Mouse (Mus musculus) hindbrain, postnatal 0 days (tissue): ENCODE results near the gene Pklr. TPM values are rescaled to one million over a fixed set of nuclear protein-coding genes. Genes with fewer than 3 reads are reported as not detected.

Experiments
- ATAC-seq: fragments of 200-750 bp; cut with Nextera tagmentation; 2 replicates; pipeline ENCODE4 v1.8.0; 2017; ENCODE audit warnings: mild to moderate bottlenecking, moderate TSS enrichment, moderate library complexity
- DNase-seq: peaks from one replicate; pipeline ENCODE4 v3.0.0-alpha.2; 2015; ENCODE audit warnings: low spot score
- H3K27ac ChIP-seq: fragments of 300-500 bp; sonication (generic); 2 replicates; pipeline ENCODE4 v1.5.1; 2014; ENCODE audit warnings: mild to moderate bottlenecking
- H3K27me3 ChIP-seq: fragments of 300-500 bp; sonication (generic); 2 replicates; pipeline ENCODE4 v1.6.1; 2014; ENCODE audit warnings: low read length, mixed read lengths; ENCODE audit not compliant: insufficient read depth
- H3K36me3 ChIP-seq: fragments of 300-500 bp; sonication (generic); 2 replicates; pipeline ENCODE4 v1.6.1; 2014; ENCODE audit warnings: low read length, mixed read lengths; ENCODE audit not compliant: insufficient read depth
- H3K4me1 ChIP-seq: fragments of 300-500 bp; sonication (generic); 2 replicates; pipeline ENCODE4 v1.6.1; 2014; ENCODE audit warnings: antibody characterized with exemption, low read length, mixed read lengths; ENCODE audit not compliant: insufficient read depth
- H3K4me2 ChIP-seq: fragments of 300-500 bp; sonication (generic); 2 replicates; pipeline ENCODE4 v1.6.1; 2014; ENCODE audit warnings: low read depth, mild to moderate bottlenecking, low read length, moderate library complexity, mixed read lengths
- H3K4me3 ChIP-seq: fragments of 300-500 bp; sonication (generic); 2 replicates; pipeline ENCODE4 v1.5.1; 2014; ENCODE audit warnings: low read length
- H3K9ac ChIP-seq: fragments of 300-500 bp; sonication (generic); replicated peaks from 2 replicates; pipeline ENCODE4 v1.6.1; 2014; ENCODE audit warnings: mild to moderate bottlenecking, low read length, moderate library complexity, mixed read lengths
- H3K9me3 ChIP-seq: fragments of 300-500 bp; sonication (generic); 2 replicates; pipeline ENCODE4 v1.6.1; 2016; ENCODE audit warnings: low read length, mixed read lengths
- CTCF ChIP-seq: IDR thresholded peaks from 2 replicates; pipeline ENCODE4 v1.5.1; 2016; ENCODE audit warnings: antibody characterized with exemption, control low read depth, low read depth
- WGBS: fragments of 180-500 bp; shearing (Covaris S2); extraction: QIAGEN DNeasy Blood & Tissue Kit; methylation state at CpG from one replicate; pipeline ENCODE4 v1.1.7; 2014; 5-methylcytosine and 5-hydroxymethylcytosine counted together
- polyA plus RNA-seq: library from polyadenylated mRNA; unstranded; fragments of >200 nt; fragmentation: Nextera tagmentation; extraction: Ambion mirVana; gene quantifications from 2 replicates; pipeline ENCODE4 v1.2.1, GENCODE M21; 2015
- total RNA-seq: library from RNA; depleted of rRNA; stranded (reverse); fragments of >200 nt; gene quantifications from 2 replicates; pipeline ENCODE4 v1.2.3, GENCODE M21; 2014

Gene Pklr
- total and polyA plus RNA-seq, 2 experiments from 2014 or later: 0.10 TPM; not detected in 1

GRCm38 (mm10) chr3:89161786-89162185 lies 25.8 kb downstream of the Pklr start:
- H3K4me3 ChIP-seq: no peak overlapping the region
- no peak for ATAC-seq

GRCm38 (mm10) chr3:89163123-89163522 lies 27.2 kb downstream of the Pklr start:
- TF ChIP-seq CTCF: no peak
- Histone ChIP-seq H3K4me2 (no peak overlapping the region), H3K27me3 (no peaks in the 10 kb centered on the region), H3K36me3 (0 out of 2 replicates have a peak, but pooled peaks cover 7% of the 10 kb centered on the region), H3K4me1 (peaks cover 17% of the 10 kb centered on the region), H3K27ac (no peak overlapping the region), H3K4me3 (no peak overlapping the region), H3K9ac (no peak overlapping the region), H3K9me3 (no peaks in the 10 kb centered on the region)
- no peak for DNase-seq
- ATAC-seq: no peak
- 80% methylated on average over 1 of the region's 1 CpGs for WGBS

More at GRCm38 (mm10) chr3:89161786-89162185, 25.8 kb downstream of the Pklr start:
- WGBS: 82% methylated on average over 4 of the region's 4 CpGs
- Histone ChIP-seq H3K4me2 (no peak overlapping the region), H3K27ac (no peak overlapping the region), H3K4me1 (peaks cover 19% of the 10 kb centered on the region), H3K36me3 (0 out of 2 replicates have a peak, but pooled peaks cover 1% of the 10 kb centered on the region), H3K9me3 (no peaks in the 10 kb centered on the region), H3K9ac (no peak overlapping the region), H3K27me3 (no peaks in the 10 kb centered on the region)
- no peak for DNase-seq
- TF ChIP-seq CTCF: no peak

- H3K36me3 ChIP-seq: peaks cover 13% of the 10 kb centered on the region; the same call in 1 of the 2 replicates
- H3K9me3 ChIP-seq: no peaks in the 10 kb centered on the region
- peak overlapping the region; percentile 76 for H3K4me2 ChIP-seq
- ATAC-seq (no peak), DNase-seq (no peak)
- TF ChIP-seq CTCF: no peak
- H3K9ac ChIP-seq: peak overlapping the region; percentile 89
- H3K27ac ChIP-seq: peak overlapping the region; percentile 95; the same call in 1 of the 2 replicates
- no peaks in the 10 kb centered on the region for H3K27me3 ChIP-seq
- H3K4me1 ChIP-seq: peaks cover 11% of the 10 kb centered on the region
- peak overlapping the region; percentile 94 for H3K4me3 ChIP-seq
- WGBS: 74% methylated on average over 5 of the region's 5 CpGs
Measured at GRCm38 (mm10) chr3:89163643-89164245, 27.8 kb downstream of the Pklr start.

GRCm38 (mm10) chr3:89164506-89165267 lies 28.7 kb downstream of the Pklr start, which contains the start of gene Clk2:
TSS of gene Clk2 (plus strand) at chr3:89164795.
- peaks cover 11% of the 10 kb centered on the region for H3K4me1 ChIP-seq
- no peaks in the 10 kb centered on the region for H3K9me3 ChIP-seq
- peak within 1 kb of the TSS; percentile 95 for H3K27ac ChIP-seq
- H3K4me2 ChIP-seq: peak within 1 kb of the TSS; percentile 76
- H3K36me3 ChIP-seq: peaks cover 23% of the 10 kb centered on the region
- peak within 1 kb of the TSS; percentile 94 for H3K4me3 ChIP-seq
- TF ChIP-seq CTCF: no peak
- DNase-seq (peak; percentile 96), ATAC-seq (peak; percentile 96)
- peak within 1 kb of the TSS; percentile 89 for H3K9ac ChIP-seq
- WGBS: under 1% methylated on average over 70 of the region's 79 CpGs
- no peaks in the 10 kb centered on the region for H3K27me3 ChIP-seq

- DNase-seq (no peak), ATAC-seq (no peak)
- Histone ChIP-seq H3K36me3 (peaks cover 30% of the 10 kb centered on the region), H3K27ac (peak overlapping the region; percentile 95), H3K9me3 (no peaks in the 10 kb centered on the region), H3K9ac (peak overlapping the region; percentile 89), H3K4me1 (peaks cover 11% of the 10 kb centered on the region), H3K4me2 (peak overlapping the region; percentile 76), H3K4me3 (peak overlapping the region; percentile 94), H3K27me3 (no peaks in the 10 kb centered on the region)
- WGBS: 30% methylated on average over 12 of the region's 12 CpGs
- TF ChIP-seq CTCF: no peak
Measured at GRCm38 (mm10) chr3:89165268-89165870, 29.4 kb downstream of the Pklr start.

- Histone ChIP-seq H3K36me3 (peaks cover 36% of the 10 kb centered on the region), H3K27me3 (no peaks in the 10 kb centered on the region), H3K9ac (no peak overlapping the region), H3K9me3 (no peaks in the 10 kb centered on the region), H3K4me2 (no peak overlapping the region), H3K4me1 (peaks cover 11% of the 10 kb centered on the region; the same call in 1 of the 2 replicates), H3K27ac (no peak overlapping the region), H3K4me3 (no peak overlapping the region)
- TF ChIP-seq CTCF: no peak
- WGBS: 94% methylated on average over 19 of the region's 19 CpGs
- DNase-seq (no peak), ATAC-seq (no peak)
Measured at GRCm38 (mm10) chr3:89166945-89167344, 31.0 kb downstream of the Pklr start.
